Mouse (Mus musculus): ENCODE data around the gene 0610037L13Rik. TPM values are rescaled to one million over a fixed set of nuclear protein-coding genes. Genes with fewer than 3 reads are reported as not detected.

Gene 0610037L13Rik
- total RNA-seq, 2 experiments from 2014 or later, result 76.9 to 89.9 TPM

GRCm38 (mm10) chr4:107910020-107910419, 20.4 kb downstream of the 0610037L13Rik start:
- no peak for DNase-seq (ENCODE audit: low spot score in 2 of 2)

GRCm38 (mm10) chr4:107920336-107920735, 30.7 kb downstream of the 0610037L13Rik start:
- peak in 1 of 2 experiments; percentile 11 for DNase-seq (ENCODE audit: low spot score in 2 of 2)

GRCm38 (mm10) chr4:107921152-107921695, 31.6 kb downstream of the 0610037L13Rik start:
- DNase-seq (ENCODE audit: low spot score in 2 of 2), result peak in 1 of 2 experiments; percentile 53

GRCm38 (mm10) chr4:107921952-107922351, 32.3 kb downstream of the 0610037L13Rik start:
- DNase-seq (ENCODE audit: low spot score in 2 of 2), result no peak

GRCm38 (mm10) chr4:107923145-107923802, 33.7 kb downstream of the 0610037L13Rik start, which contains the start of gene Cpt2:
Gene Cpt2, minus strand, starts transcription at chr4:107923610.
- peak; percentile 87 to 94 for DNase-seq (ENCODE audit: low spot score in 2 of 2)

- no peak for DNase-seq (ENCODE audit: low spot score in 2 of 2)
Observed at GRCm38 (mm10) chr4:107923803-107924194, 34.2 kb downstream of the 0610037L13Rik start.

- DNase-seq (ENCODE audit: low spot score in 2 of 2), result no peak
Observed at GRCm38 (mm10) chr4:107928269-107928668, 38.7 kb downstream of the 0610037L13Rik start.

GRCm38 (mm10) chr4:107928726-107929125, 39.1 kb downstream of the 0610037L13Rik start:
- DNase-seq (ENCODE audit: low spot score in 2 of 2), result no peak

- no peak for DNase-seq (ENCODE audit: low spot score in 2 of 2)
Observed at GRCm38 (mm10) chr4:107931453-107931852, 41.8 kb downstream of the 0610037L13Rik start.

- no peak for DNase-seq (ENCODE audit: low spot score in 2 of 2)
Observed at GRCm38 (mm10) chr4:107933239-107933638, 43.6 kb downstream of the 0610037L13Rik start.

- no peak for DNase-seq (ENCODE audit: low spot score in 2 of 2)
Observed at GRCm38 (mm10) chr4:107935254-107935653, 45.6 kb downstream of the 0610037L13Rik start.

GRCm38 (mm10) chr4:107937338-107937737, 47.7 kb downstream of the 0610037L13Rik start:
- peak in 1 of 2 experiments; percentile 33 for DNase-seq (ENCODE audit: low spot score in 2 of 2)

- DNase-seq (ENCODE audit: low spot score in 2 of 2), result no peak
Observed at GRCm38 (mm10) chr4:107938124-107938523, 48.5 kb downstream of the 0610037L13Rik start.

GRCm38 (mm10) chr4:107942741-107943140, 53.1 kb downstream of the 0610037L13Rik start:
- no peak for DNase-seq (ENCODE audit: low spot score in 2 of 2)

GRCm38 (mm10) chr4:107944141-107944540, 54.5 kb downstream of the 0610037L13Rik start:
- DNase-seq (ENCODE audit: low spot score in 2 of 2), result no peak

Other genes with a start within 250 kb of the 0610037L13Rik start
- not detected for gene Dmrtb1, start 205.6 kb upstream of the 0610037L13Rik start, total RNA-seq (2021)
- gene Lrp8, start 87.6 kb upstream of the 0610037L13Rik start, total RNA-seq (2021), result 1 to 10 TPM; 8.8 to 8.9 TPM
- gene Magoh, start 10.1 kb upstream of the 0610037L13Rik start, total RNA-seq (2021), result 100 to 1,000 TPM; 108 to 111 TPM
- gene Cpt2, start 33.8 kb downstream of the 0610037L13Rik start, total RNA-seq (2021), result 100 to 1,000 TPM; 112 to 120 TPM
- gene Slc1a7, start 78.5 kb downstream of the 0610037L13Rik start, total RNA-seq (2021), result under 1 TPM; 0.48 to 0.62 TPM
- 1 to 10 TPM; 6.2 to 8.5 TPM for gene Podn, start 206.6 kb downstream of the 0610037L13Rik start, total RNA-seq (2021)

All from adrenal gland, postnatal 4 days (tissue).